Mouse (Mus musculus) liver, embryonic 14.5 days (tissue): Measurements from ENCODE around the gene Sbf2.

Source experiments
- CTCF ChIP-seq: IDR thresholded peaks from 2 replicates; pipeline ENCODE4 v1.5.1; 2016; ENCODE audit warnings: antibody characterized with exemption, low read depth, control low read depth
- EP300 ChIP-seq: IDR thresholded peaks from 2 replicates; pipeline ENCODE4 v1.6.1; 2016; ENCODE audit warnings: antibody characterized with exemption, low read depth

DNA sequence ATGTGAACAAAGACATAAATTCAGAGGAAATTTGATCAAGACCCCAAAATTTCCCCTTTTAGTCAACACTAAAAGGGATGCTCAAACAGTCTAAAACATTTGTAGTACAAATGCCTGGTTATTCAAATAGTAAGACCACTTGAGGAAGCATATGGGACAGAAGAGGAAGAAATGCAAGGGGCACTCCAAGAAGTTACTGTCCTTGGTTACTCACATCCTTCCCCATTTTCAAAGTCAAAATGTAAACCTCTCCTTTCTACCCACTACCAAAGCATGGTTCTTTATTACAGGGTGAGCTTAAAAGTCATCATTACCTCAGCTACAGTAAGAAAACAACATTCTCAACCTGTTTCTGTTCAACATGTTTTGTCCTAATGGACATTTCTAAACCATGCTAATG lies 57.7 kb downstream of the Sbf2 start:
- no peak for TF ChIP-seq CTCF
- no peak for TF ChIP-seq EP300
